In the genomic region with DNA sequence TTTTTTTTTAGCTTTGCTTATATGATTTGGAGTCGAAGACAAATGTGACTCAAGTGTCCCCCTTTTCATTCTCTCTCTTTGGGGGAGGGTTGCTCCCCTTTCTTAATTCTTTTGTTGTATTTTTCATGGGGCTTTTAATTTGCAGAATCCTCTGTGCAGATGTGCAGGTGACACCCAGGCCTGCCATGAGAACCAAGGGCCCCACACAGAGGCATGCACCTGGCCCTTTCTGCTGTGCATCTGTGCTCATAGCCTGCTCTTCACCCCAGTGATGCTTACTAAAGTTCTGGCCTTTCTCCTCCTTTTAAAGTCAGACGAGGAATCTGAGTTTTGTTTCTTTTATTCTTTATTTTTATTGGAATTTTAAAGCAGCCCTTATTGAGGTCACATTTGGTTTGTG, we compare ENCODE assay signal across 19 mouse cellular contexts. TPM values are rescaled to one million over a fixed set of nuclear protein-coding genes. Genes with fewer than 3 reads are reported as not detected.
DNase-seq lines count a peak whose midpoint lies in the region.
"Had no signal": no experiment of that assay in that cellular context is flagged by ENCODE, and none has a peak within 500 bp of the region (broad histone marks: within the 10 kb centered on the region; RNA-seq: fewer than 3 reads in every experiment).

No protein-coding gene starts in this region.

- peak; percentile 14 for DNase-seq in heart, adult 11 months
- no peak for DNase-seq in heart, adult 8-10 months (ENCODE audit: low spot score)
- peak; percentile 72 to 81 for DNase-seq in thymus, postnatal 10 days (ENCODE audit: low spot score in 2 of 2)
- DNase-seq in thymus, postnatal 36 days: peak; percentile 59 to 84
- no peak for DNase-seq in ovary, postnatal 10 days (ENCODE audit: low spot score)
- DNase-seq in urinary bladder, postnatal 36 days (ENCODE audit: low spot score in 2 of 2): no peak
- DNase-seq in kidney, postnatal 4 days: no peak
- DNase-seq: adrenal gland, postnatal 10 days; adrenal gland, postnatal 36 days; B cell, adult 2 months; cerebellum, adult 18-20 months; cerebellum, adult 9-11 months; cerebellum, postnatal 25 days; forebrain, postnatal 0 days; gastrocnemius, adult 2 months; gastrocnemius, postnatal 14 days; heart, adult 18-20 months; heart, postnatal 14 days; heart, postnatal 4 days had no signal

RNA-seq across cellular contexts. Expression of a gene that starts 12.2 kb away (rescaled TPM):
- total RNA-seq in heart, adult 8-10 months (2022): 10 to 100 TPM; 18.1 to 21.6 (median 20.2) TPM

Comparison
In these comparisons a context has a peak if more than half of its experiments do, and no peak if none do; other contexts are left out.
1. DNase-seq: peak in heart, adult 11 months (single experiment), thymus, postnatal 10 days (2 of 2) and thymus, postnatal 36 days (2 of 2); none in heart, adult 8-10 months (single experiment), ovary, postnatal 10 days (single experiment), urinary bladder, postnatal 36 days (0 of 2) and kidney, postnatal 4 days (0 of 2).